Mouse (Mus musculus) large intestine, adult 2 months (tissue): ENCODE results near the gene Ifit3b. TPM values are rescaled to one million over a fixed set of nuclear protein-coding genes. Genes with fewer than 3 reads are reported as not detected.

Experiments
- polyA plus RNA-seq: library from polyadenylated mRNA; depleted of rRNA; stranded (reverse); fragments of >200 nt; gene quantifications from 2 replicates; pipeline ENCODE4 v1.2.3, GENCODE M21; 2012; rRNA removed

Ifit3b gene
- polyA plus RNA-seq, 1 experiment = 0.92 TPM

Other genes starting within 250 kb of the Ifit3b start
- gene Ch25h, start 132.8 kb upstream of the Ifit3b start, polyA plus RNA-seq = 4.1 and 4.6 TPM in 2 replicates
- gene Lipa, start 80.5 kb upstream of the Ifit3b start, polyA plus RNA-seq = 14.4 and 19.0 TPM in 2 replicates
- 0.63 and 1.3 TPM in 2 replicates for gene Ifit2, start 57.3 kb upstream of the Ifit3b start, polyA plus RNA-seq
- gene Ifit3, start 24.4 kb upstream of the Ifit3b start, polyA plus RNA-seq = 3.0 and 3.9 TPM in 2 replicates
- 31.2 and 37.2 TPM in 2 replicates for gene Ifit1bl1, start 6.0 kb upstream of the Ifit3b start, polyA plus RNA-seq
- gene Ifit1bl2, start 32.8 kb downstream of the Ifit3b start, polyA plus RNA-seq = 8.8 and 11.3 TPM in 2 replicates
- gene Ifit1, start 32.9 kb downstream of the Ifit3b start, polyA plus RNA-seq = 13.4 and 19.4 TPM in 2 replicates
- 0.68 and 2.3 TPM in 2 replicates for gene Slc16a12, start 139.3 kb downstream of the Ifit3b start, polyA plus RNA-seq